Mouse (Mus musculus): ENCODE measurements at regions not wholly inside any gene's neighbourhood (a gene's known extent, or its start where the extent isn't known, plus 50 kb on each side); places are given as distances from the start of the nearest gene placed in this dataset.

DNA sequence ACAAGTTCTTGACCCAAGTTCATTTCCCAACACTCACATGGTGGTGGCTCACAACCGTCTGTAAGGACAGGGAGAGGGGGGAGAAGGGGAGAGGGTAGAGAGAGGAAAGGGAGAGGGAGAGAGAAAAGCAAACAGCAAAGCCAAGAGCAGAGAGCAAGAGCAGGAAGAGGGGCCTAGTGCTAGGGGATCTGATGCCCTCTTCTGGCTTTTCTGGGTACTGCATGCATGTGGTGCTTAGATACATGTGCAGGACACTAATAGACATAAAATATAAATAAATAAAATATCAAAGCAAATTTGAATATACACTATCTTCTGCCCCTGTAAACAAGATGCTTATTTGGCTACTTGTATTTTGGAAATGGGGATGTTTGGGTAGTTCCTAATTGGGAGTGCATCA lies 91.2 kb downstream of the Rnf138rt1 start:
- H3K4me1 ChIP-seq (replicated peaks; ENCODE audit: control insufficient read depth, insufficient read depth, low read length), result no peaks in the 10 kb centered on the region
- no peak overlapping the region for H3K4me3 ChIP-seq (ENCODE audit: low read depth, low read length)
- H3K27ac ChIP-seq (ENCODE audit: low read depth, low read length), result no peak overlapping the region
- H3K36me3 ChIP-seq (ENCODE audit: control insufficient read depth, insufficient read depth), result no peaks in the 10 kb centered on the region
- no peaks in the 10 kb centered on the region for H3K27me3 ChIP-seq (replicated peaks; ENCODE audit: control insufficient read depth, insufficient read depth, low read length)
- 25% methylated on average over 1 of the region's 1 CpGs for WGBS
- ATAC-seq, result no peak
- no peak overlapping the region for H3K4me2 ChIP-seq (replicated peaks; ENCODE audit: low read depth)
- H3K9me3 ChIP-seq (ENCODE audit: control insufficient read depth), result no peaks in the 10 kb centered on the region
- TF ChIP-seq CTCF (IDR thresholded peaks at IDR 0.05; ENCODE audit: low read depth), result peak; percentile 69
- no peak overlapping the region for H3K9ac ChIP-seq (ENCODE audit: low read depth, low read length)
